Mouse (Mus musculus) heart, embryonic 14.5 days (tissue): ENCODE measurements around the gene Dusp22. TPM values are rescaled to one million over a fixed set of nuclear protein-coding genes. Genes with fewer than 3 reads are reported as not detected.

Experiments used
- ATAC-seq: fragments of 200-750 bp; cut with Nextera tagmentation; 2 replicates; pipeline ENCODE4 v1.8.0; 2017; ENCODE audit warnings: low read depth, moderate TSS enrichment; ENCODE audit not compliant: insufficient number of reproducible peaks, insufficient read depth, low FRiP score
- H3K27ac ChIP-seq, 2 experiments: fragments of 200-500 bp in 1 of 2; fragments of 300-500 bp in 1 of 2; sonication (generic) in 1 of 2; replicated peaks in 1 of 2; 2 replicates each; pipeline ENCODE4 v1.5.1; 2012 to 2014; ENCODE audit warnings: low read depth in 2 of 2, low read length in 2 of 2, control low read depth in 1 of 2, mild to moderate bottlenecking in 1 of 2, mixed read lengths in 1 of 2; ENCODE audit not compliant: control insufficient read depth in 1 of 2, insufficient read depth in 1 of 2
- H3K27me3 ChIP-seq: fragments of 300-500 bp; sonication (generic); 2 replicates; pipeline ENCODE4 v1.6.1; 2014; ENCODE audit warnings: mild to moderate bottlenecking, low read length, control low read depth; ENCODE audit not compliant: control insufficient read depth, insufficient read depth
- H3K36me3 ChIP-seq: fragments of 300-500 bp; sonication (generic); 2 replicates; pipeline ENCODE4 v1.6.1; 2014; ENCODE audit warnings: mild to moderate bottlenecking, control low read depth, low read length, mixed read lengths; ENCODE audit not compliant: control insufficient read depth, insufficient read depth
- H3K4me1 ChIP-seq, 2 experiments: fragments of 200-500 bp in 1 of 2; fragments of 300-500 bp in 1 of 2; sonication (generic) in 1 of 2; 2 replicates each; pipeline ENCODE4 v1.6.1; 2012 to 2014; ENCODE audit warnings: low read length in 2 of 2, control low read depth in 1 of 2, mixed read lengths in 1 of 2; ENCODE audit not compliant: control insufficient read depth in 2 of 2, insufficient read depth in 2 of 2
- H3K4me2 ChIP-seq: fragments of 300-500 bp; sonication (generic); 2 replicates; pipeline ENCODE4 v1.6.1; 2014; ENCODE audit warnings: mild to moderate bottlenecking, low read length
- H3K4me3 ChIP-seq, 2 experiments: fragments of 200-500 bp in 1 of 2; fragments of 300-500 bp in 1 of 2; sonication (generic) in 1 of 2; 2 replicates each; pipeline ENCODE4 v1.5.1; 2012 to 2014; ENCODE audit warnings: low read length in 2 of 2, mild to moderate bottlenecking in 2 of 2, control low read depth in 1 of 2, low read depth in 1 of 2, moderate library complexity in 1 of 2; ENCODE audit not compliant: control insufficient read depth in 1 of 2, insufficient read depth in 1 of 2
- H3K9ac ChIP-seq: fragments of 300-500 bp; sonication (generic); 2 replicates; pipeline ENCODE4 v1.6.1; 2014; ENCODE audit warnings: mild to moderate bottlenecking, low read length
- H3K9me3 ChIP-seq: fragments of 300-500 bp; sonication (generic); 2 replicates; pipeline ENCODE4 v1.6.1; 2016; ENCODE audit warnings: low read length, control low read depth; ENCODE audit not compliant: control insufficient read depth
- WGBS: fragments of 180-500 bp; shearing (Covaris S2); extraction: QIAGEN DNeasy Blood & Tissue Kit; methylation state at CpG from one replicate; pipeline ENCODE4 v1.1.7; 2014; 5-methylcytosine and 5-hydroxymethylcytosine counted together
- polyA plus RNA-seq: library from polyadenylated mRNA; unstranded; fragments of >200 nt; fragmentation: Nextera tagmentation; extraction: Ambion mirVana; gene quantifications from 2 replicates; pipeline ENCODE4 v1.2.1, GENCODE M21; 2014

The Dusp22 gene
- polyA plus RNA-seq, 1 experiment from 2014 or later = 19.6 TPM

DNA sequence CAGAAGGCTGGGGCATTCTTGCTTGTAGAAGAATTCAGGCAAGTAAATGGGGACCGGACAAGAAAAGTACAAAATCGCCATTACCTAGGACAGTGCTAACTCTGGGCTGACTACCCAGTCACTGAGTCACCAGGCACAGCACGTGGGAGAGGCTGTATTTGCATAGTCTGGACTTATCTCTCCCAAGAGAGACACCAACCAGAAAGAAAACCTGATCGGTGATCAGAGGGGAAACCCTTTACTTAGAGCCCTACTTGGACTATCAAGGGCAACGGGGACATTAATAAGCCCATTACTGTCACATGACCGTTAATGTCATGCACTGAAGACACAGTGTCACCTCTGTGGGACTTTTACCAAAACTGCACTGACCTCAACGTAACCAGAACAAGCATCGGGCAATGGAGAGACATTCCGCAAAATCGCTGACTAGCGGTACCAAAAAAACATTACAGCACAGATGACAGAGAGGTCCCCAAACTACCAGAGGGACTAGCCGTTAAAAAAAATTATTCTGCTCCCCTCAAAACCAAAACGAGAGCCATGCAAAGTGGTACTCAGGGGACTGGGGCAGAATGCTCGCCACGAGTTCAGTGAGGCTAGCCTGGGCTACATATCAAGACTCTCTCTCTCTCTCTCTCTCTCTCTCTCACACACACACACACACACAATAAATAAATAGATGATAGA lies 70.5 kb downstream of the Dusp22 start:
- Histone ChIP-seq H3K4me3 (no peak overlapping the region), H3K27ac (no peak overlapping the region), H3K4me1 (peaks cover 4 to 6% of the 10 kb centered on the region in 2 experiments; a peak in 2 of 4 replicates), H3K36me3 (no peaks in the 10 kb centered on the region), H3K27me3 (no peaks in the 10 kb centered on the region), H3K9ac (no peak overlapping the region), H3K9me3 (no peaks in the 10 kb centered on the region), H3K4me2 (no peak overlapping the region)
- no peak for ATAC-seq
- WGBS = 75% methylated on average over 15 of the region's 15 CpGs

DNA sequence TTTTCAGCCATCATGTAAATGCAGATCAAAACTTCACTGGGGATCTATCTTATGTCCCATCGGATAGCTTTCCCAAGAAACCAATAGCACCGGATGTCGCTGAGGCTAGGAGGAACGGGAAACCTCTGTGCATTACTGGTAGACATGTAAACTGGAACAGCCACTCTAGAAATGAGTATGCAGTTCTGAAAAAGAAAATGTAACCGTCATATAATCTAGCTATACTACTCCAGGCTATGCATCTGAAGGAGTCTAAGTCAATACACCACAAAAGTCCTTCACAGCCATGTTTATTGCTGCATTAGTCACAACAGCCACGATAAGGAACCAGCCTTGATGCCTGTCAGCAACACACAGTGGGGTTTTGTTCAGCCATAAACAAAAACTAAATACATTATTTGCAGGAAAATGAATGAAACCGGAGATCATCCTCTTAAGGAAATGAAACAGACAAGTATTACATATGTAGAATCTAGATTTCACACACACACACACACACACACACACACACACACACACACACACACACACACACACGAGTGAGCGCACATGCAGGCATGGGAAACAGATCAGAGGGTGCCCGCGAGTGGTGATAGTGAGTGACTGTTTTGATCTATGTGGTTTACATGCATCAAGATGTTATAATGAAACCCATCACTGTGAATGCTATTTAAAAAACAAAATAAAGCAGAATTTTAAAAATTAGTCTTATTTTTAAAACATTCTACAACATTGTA lies 73.1 kb downstream of the Dusp22 start:
- 84% methylated on average over 11 of the region's 11 CpGs for WGBS
- no peaks in the 10 kb centered on the region for H3K27me3 ChIP-seq
- no peaks in the 10 kb centered on the region for H3K36me3 ChIP-seq
- no peak overlapping the region for H3K4me2 ChIP-seq
- peaks cover 4 to 6% of the 10 kb centered on the region in 2 experiments; a peak in 2 of 4 replicates for H3K4me1 ChIP-seq
- H3K9ac ChIP-seq = no peak overlapping the region
- ATAC-seq = no peak
- no peaks in the 10 kb centered on the region for H3K9me3 ChIP-seq
- H3K27ac ChIP-seq = no peak overlapping the region
- H3K4me3 ChIP-seq = no peak overlapping the region

DNA sequence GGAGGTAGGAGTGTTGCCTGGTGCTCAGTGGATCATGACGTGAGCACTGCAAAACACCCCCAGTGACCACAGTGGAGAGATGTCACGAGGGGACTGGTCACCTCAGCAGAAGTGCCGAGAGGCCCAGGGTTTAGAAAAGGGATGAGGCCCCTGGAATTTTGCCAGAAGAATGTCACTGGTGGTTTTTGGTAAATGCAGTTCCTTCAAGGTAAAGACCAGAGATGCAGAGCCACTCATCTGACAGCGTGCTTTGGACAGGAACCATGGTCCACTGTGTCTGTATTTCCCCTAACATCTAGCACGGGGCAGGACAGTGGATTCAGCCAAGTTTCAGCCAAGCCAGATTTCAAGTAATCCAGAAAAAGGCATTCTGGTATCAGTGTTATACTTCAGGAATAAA lies 76.9 kb downstream of the Dusp22 start:
- Histone ChIP-seq H3K36me3 (no peaks in the 10 kb centered on the region), H3K4me2 (no peak overlapping the region), H3K9me3 (no peaks in the 10 kb centered on the region), H3K9ac (no peak overlapping the region), H3K27ac (no peak overlapping the region), H3K27me3 (no peaks in the 10 kb centered on the region), H3K4me3 (no peak overlapping the region), H3K4me1 (no peaks in the 10 kb centered on the region)
- WGBS = 79% methylated on average over 5 of the region's 5 CpGs
- ATAC-seq = no peak

DNA sequence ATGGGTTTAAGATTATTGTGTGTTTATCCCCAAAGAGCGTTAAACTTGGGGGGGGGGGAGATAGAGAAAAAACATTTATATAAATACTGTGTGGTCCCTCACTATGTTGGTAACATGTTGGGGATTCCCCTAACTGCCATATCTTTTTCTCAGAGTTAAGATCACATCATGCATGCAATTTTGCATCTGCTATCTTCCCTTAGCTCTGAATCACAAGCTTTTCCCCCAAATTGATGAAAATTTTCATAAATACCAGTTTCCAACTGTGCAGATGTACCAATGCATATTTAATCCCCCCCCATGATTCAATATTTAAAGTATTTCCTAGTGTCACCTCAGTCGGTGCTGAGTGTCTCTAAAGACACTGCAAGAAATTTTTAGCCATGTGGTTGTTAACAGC lies 77.5 kb downstream of the Dusp22 start:
- H3K9ac ChIP-seq = no peak overlapping the region
- ATAC-seq = no peak
- no peak overlapping the region for H3K4me3 ChIP-seq
- WGBS = 82% methylated on average over 2 of the region's 2 CpGs
- H3K4me2 ChIP-seq = no peak overlapping the region
- no peaks in the 10 kb centered on the region for H3K27me3 ChIP-seq
- H3K27ac ChIP-seq = no peak overlapping the region
- no peaks in the 10 kb centered on the region for H3K4me1 ChIP-seq
- no peaks in the 10 kb centered on the region for H3K36me3 ChIP-seq
- H3K9me3 ChIP-seq = no peaks in the 10 kb centered on the region

DNA sequence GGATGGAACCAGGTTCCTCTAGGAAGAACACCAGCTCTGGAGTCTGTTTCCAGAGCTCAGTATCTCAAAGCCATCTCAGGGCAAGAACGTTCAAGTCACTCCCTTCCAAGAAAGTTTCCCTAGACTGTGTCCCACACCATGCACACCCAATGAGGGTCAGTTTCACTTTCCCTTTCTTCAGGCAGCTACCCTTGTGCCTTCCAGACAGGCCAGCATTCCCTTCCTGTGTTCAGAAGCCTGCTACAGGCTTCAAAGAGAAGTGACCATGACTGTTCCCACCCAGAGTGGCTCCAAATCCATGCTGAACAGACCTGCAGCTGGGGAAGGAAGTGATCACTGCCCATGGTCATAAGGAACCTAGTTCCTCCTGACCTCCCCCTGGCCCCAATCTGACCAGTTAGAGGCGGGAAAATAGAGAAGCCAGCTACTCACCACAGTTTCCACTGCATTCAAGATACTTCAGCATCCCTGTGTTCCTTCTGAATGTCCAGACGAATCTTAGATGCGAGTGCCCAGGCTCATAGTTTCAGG lies 78.6 kb downstream of the Dusp22 start:
- Histone ChIP-seq H3K9me3 (no peaks in the 10 kb centered on the region), H3K4me2 (no peak overlapping the region), H3K27ac (no peak overlapping the region), H3K27me3 (no peaks in the 10 kb centered on the region), H3K4me3 (no peak overlapping the region), H3K4me1 (no peaks in the 10 kb centered on the region), H3K9ac (no peak overlapping the region), H3K36me3 (no peaks in the 10 kb centered on the region)
- ATAC-seq = no peak
- 84% methylated on average over 4 of the region's 4 CpGs for WGBS

DNA sequence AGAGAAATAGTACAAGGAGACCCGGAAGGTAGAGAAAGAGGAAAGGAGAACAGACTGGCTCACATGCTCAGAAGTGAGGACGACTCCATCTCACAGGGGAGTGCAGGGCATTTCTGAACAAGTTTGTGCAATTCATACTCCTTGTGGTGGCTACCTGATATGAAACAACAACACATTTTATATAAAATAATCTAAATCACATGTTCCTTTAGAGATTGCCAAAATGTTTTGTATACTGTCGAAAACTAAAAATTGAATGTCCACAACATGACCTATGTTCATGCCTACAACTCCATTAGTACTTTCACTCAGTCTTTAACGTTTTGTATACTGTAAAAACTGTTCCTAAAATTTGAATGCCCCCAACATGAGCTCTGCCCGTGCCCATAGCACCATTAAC lies 81.4 kb downstream of the Dusp22 start:
- no peak overlapping the region for H3K4me3 ChIP-seq
- 64% methylated on average over 5 of the region's 5 CpGs for WGBS
- H3K36me3 ChIP-seq = no peaks in the 10 kb centered on the region
- H3K9ac ChIP-seq = no peak overlapping the region
- ATAC-seq = no peak
- no peaks in the 10 kb centered on the region for H3K4me1 ChIP-seq
- no peak overlapping the region for H3K27ac ChIP-seq
- H3K9me3 ChIP-seq = no peaks in the 10 kb centered on the region
- H3K27me3 ChIP-seq = no peaks in the 10 kb centered on the region
- H3K4me2 ChIP-seq = no peak overlapping the region

DNA sequence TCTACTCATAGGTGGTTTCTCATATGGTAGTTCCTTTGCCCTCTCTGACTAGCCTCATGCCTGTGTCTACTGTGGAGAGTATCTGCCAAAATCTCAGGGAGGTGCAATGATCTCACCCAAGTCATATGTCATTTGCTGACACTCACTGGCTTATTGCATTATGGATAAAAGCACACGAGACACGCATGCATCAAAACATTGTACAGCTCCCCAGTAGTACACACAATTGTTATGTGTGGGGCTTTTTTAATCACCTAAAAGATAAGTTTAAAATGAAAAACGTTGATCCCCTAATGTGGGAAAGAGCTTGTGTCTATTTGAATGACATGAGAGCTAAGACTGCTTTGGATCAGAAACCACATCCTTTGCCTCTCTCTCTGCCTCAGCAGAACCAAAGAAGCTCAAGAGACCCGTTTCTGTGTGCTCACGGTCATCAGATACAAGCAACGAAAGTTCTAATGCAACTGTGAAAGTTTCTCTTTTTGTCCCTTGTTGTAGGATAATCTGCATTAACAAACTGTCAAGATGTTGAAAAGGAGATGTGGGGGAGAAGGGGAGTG lies 82.7 kb downstream of the Dusp22 start:
- no peaks in the 10 kb centered on the region for H3K4me1 ChIP-seq
- H3K4me3 ChIP-seq = no peak overlapping the region
- no peak overlapping the region for H3K27ac ChIP-seq
- H3K36me3 ChIP-seq = no peaks in the 10 kb centered on the region
- ATAC-seq = no peak
- H3K27me3 ChIP-seq = peaks cover 5% of the 10 kb centered on the region; the same call in 1 of the 2 replicates
- 61% methylated on average over 6 of the region's 6 CpGs for WGBS
- H3K4me2 ChIP-seq = no peak overlapping the region
- no peak overlapping the region for H3K9ac ChIP-seq
- no peaks in the 10 kb centered on the region for H3K9me3 ChIP-seq
